Mouse (Mus musculus) adrenal gland, adult 2 months (tissue): ENCODE measurements around the gene Adamts16. TPM values are rescaled to one million over a fixed set of nuclear protein-coding genes. Genes with fewer than 3 reads are reported as not detected.
A peak's percentile ranks its signal among the peaks of the same experiment; 100 is the strongest.
"Not testable (repeated sequence)": the region's sequence is repeated elsewhere in the genome, so short reads cannot be mapped to it uniquely, and the experiment has no call there.

Experiments used
- DNase-seq: peaks from one replicate; pipeline ENCODE4 v3.0.0; 2021
- long read RNA-seq: library from polyadenylated mRNA; stranded (forward); transcript quantifications from one replicate; pipeline ENCODE4 v2.0.0, GENCODE M21; 2021
- polyA plus RNA-seq: library from polyadenylated mRNA; depleted of rRNA; stranded (reverse); fragments of >200 nt; gene quantifications from 2 replicates; pipeline ENCODE4 v1.2.3, GENCODE M21; 2012; rRNA removed
- total RNA-seq, 2 experiments: library from RNA; stranded (reverse); gene quantifications; 2 replicates each; pipeline ENCODE4 v1.2.3; 2021

Gene Adamts16
- total RNA-seq (under 1 TPM; 0.17 to 0.29 TPM), polyA plus RNA-seq (0.38 and 0.46 TPM in 2 replicates)
- long read RNA-seq, result 0 reads

GRCm38 (mm10) chr13:70841421-70841904, at the start of gene Adamts16:
TSS of gene Adamts16 (minus strand) at chr13:70841811.
- DNase-seq, result no peak

GRCm38 (mm10) chr13:70887136-70887535, 45.5 kb upstream of the Adamts16 start:
- no peak for DNase-seq

DNA sequence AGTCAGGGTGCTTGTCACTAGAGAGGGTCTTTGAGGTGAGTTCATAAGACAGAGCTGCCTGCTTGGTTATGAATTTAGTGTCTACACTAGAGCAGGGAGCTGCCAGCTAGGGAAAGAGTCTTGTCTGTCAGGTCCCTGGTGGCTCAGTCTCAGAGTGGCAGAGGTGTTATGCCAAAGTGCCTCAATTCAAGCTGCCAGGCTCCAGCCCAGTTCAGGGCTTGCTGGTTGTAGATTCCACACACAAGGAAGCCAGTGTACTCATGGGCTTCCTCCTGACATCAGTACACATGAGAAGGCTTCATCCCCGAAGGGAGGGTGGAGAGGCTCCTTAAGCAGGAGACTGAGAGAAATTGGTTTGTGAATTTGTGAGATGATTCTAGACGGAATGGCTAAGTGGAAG, 43.4 kb upstream of the Adamts16 start:
- no peak for DNase-seq

- peak; percentile 28 for DNase-seq
Observed at GRCm38 (mm10) chr13:70883891-70884890, 42.6 kb upstream of the Adamts16 start.

- not testable (repeated sequence) for DNase-seq
Observed at GRCm38 (mm10) chr13:70879971-70880370, 38.4 kb upstream of the Adamts16 start.

- no peak for DNase-seq
Observed at GRCm38 (mm10) chr13:70877550-70877913, 35.9 kb upstream of the Adamts16 start.

GRCm38 (mm10) chr13:70876648-70877549, 35.3 kb upstream of the Adamts16 start:
- no peak for DNase-seq

DNA sequence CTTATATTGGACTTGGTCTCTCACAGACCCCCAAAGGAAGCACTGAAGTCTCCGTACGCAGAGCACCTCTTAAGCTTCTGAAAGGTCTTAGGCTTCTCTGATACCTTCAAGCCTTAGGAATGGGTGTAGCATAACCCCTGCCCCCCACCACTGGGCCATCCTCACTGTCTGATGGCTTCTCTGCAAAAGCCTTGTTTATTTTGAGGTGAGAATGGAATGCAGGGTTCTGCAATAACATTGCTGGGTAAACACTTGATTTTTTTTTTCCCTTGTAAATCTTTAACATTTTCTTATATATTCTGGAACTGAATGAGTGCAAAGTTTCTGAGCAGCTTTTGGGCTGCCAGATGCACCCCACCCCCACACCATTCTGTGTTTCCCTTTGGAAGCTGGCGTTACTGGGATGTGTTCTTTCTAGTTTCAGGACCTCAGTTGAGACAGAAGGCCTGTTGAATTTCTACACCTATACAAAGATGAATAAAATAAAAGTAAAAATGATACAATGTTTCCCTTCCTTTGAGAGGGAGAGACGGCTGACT, 33.9 kb upstream of the Adamts16 start:
- DNase-seq, result no peak

DNA sequence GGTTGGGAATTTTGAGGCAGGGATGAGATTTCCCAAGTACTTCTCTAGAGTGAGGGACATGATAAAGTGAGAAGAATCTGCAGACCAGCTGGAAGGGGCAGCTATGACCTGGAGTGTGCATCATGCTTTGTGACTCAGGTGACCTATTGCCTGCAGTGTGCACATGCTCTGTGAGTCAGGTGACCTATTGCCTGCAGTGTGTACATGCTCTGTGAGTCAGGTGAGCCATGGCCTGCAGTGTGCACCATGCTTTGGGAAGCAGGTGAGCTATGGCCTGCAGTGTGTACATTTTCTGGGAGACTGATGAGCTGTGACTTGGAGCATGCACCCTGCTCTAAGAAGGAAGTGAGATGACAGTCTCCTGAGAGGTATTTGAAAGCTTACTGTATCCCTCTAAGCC, 33.1 kb upstream of the Adamts16 start:
- no peak for DNase-seq

DNA sequence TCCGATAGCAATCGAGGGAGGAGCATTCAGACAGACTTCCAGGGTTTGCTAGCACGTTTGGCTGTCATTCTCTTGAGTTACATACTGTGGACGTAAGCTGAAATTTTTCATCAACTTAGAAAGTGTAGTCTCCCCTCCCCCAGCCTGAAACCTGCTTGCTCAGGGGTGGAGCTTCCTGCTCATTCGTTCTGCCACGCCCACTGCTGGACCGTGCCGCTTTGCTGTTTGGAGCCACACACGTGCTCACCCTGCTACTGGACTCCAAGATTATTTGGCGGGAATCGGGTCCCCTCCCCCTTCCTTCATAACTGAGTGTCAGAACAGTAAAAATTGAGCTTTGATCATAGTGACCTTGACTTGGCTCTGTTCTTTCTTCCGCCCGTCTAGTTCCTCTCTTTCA, 32.2 kb upstream of the Adamts16 start:
- peak; percentile 15 for DNase-seq

DNA sequence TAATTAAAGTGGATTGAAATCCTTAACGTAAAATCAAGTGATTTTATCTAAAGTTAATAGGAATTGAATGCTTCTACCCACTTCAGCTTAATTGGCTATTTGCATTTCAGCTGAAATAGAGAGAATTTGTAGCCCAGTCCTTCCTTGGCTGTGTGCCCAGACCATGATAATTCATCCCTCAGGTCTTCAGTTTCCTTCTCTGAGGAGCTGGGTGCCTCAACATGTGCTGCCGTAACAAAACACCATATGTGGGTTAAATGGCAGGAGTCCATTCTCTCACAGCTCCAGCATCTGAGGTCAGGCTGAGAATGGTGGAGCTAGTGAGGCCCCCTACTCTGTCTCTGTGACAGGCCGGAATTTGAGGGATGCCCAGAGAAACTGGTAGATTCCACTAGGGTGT, 29.4 kb upstream of the Adamts16 start:
- no peak for DNase-seq

DNA sequence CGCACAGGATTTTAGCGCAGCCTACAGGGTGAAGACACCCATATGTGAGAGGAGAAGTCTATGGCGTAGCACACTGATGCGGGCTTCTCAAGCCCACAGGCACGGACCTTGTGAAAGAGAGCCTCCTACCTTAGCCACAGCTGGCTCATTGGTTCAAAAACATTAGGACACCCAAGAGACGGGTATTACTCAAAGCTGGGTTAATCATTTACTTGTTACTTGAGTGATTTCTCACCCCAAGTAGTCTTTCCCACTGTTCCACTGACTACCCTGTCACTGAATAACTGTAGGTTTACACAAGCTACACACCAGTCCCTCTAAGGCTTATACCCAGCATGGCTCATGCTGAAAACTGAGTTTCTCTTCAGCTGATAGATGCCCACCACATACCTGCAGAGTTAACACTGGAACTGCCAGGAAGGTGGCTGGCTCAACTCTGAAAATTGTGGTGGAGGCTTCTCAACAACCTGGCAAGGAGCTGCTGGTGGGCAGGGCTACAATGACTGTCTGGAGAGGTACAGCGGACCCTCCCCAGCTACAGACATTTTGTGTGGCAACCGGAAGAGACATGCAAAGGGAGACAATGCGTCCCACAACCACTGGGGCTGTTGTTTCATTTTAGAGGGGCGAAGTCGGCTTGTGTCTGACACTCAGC, 25.5 kb upstream of the Adamts16 start:
- no peak for DNase-seq

DNA sequence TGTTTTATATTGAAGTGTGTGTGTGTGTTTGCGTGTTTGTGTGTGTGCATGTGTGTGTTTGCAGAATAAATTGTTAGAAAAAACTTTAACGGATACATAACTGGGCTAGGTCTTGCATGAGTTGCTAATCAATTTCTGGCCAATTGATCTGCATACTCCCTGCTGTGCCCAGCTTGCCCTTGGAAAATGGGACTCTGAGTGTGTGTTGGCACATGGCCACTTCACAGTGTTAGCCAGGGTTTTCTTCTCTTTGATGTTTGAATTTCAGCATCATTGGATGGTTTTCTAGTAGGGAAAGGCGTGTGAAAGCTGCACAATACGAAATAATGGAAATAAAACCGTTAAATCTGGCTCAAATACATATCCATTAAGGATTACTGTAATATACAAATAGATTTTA, 24.3 kb upstream of the Adamts16 start:
- DNase-seq, result peak; percentile 15

GRCm38 (mm10) chr13:70862162-70862908, 20.7 kb upstream of the Adamts16 start:
- DNase-seq, result no peak

DNA sequence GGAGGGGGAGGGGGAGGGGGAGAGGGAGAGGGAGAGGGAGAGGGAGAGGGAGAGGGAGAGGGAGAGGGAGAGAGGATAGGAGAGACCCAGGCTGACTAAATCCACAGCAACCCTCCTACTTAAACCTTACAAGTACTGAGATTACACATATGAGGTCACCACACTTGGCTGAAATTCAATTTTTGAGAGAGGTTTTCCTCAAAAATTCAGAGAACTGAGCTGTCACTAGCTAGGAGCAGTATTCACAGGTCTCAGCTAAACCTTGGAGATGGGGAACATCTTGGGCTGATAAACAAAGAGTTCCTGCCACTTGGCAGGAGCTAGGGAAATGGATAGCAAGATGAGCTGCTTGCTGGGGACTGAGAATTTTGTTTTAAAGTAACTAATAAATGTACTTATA, 12.0 kb upstream of the Adamts16 start:
- no peak for DNase-seq

DNA sequence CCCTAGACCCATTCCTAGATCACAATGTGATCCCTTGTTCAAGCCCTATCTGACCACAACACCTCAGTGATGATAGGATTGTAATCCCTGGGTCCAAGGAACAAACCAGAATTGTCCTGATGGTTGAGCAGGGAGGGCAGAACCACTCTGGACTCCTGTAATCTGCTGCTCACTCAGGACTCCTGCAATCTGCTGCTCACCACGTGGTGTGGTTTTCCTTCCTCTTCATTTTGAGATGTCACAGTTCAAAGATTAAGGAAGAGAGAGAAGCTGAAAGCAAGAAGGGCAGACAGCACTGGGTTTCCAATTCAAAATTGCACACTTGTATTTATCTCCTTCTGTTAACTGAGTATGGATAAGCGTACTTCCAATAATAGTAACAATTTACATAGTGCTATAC, 5.3 kb upstream of the Adamts16 start:
- no peak for DNase-seq

DNA sequence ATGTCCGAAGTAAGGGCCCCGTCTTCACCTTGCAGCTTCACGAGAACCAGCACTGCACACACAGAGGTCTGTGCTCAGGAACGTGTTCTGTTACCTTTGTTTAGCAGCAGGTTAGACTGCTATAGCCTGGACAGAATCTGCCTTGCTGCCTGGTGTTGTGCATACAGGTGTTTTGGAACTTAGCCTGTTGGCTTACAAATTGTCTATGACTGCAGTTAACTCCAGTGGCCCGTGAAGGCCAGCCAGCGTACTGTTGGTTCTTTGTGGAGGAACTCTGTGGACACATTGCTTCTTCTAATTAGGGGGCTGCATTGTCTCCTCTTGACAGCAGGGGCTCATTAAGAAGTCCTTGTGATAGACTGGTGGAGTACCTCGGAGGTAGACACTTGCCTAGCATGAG, 3.9 kb upstream of the Adamts16 start:
- DNase-seq, result no peak

DNA sequence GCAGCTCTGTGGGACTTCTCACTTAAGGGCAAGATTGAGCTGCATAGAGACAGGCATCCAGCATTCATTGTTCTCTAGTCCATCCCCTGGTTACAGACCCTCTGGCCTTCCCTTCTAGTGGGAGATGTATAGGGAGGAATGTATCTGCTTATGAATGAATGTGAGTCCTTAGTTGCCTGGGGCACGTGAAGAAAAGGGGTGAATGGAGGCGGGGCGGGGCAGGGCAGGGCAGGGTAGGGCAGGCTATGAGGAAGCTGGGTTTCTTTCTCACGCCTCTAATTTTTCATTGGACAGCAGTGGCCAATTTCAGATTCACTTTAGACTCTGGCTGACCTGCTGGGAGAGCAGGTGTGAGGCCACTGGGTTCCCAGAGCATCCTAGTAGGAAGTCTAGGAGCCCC, 515 bp upstream of the Adamts16 start:
- DNase-seq, result no peak

DNA sequence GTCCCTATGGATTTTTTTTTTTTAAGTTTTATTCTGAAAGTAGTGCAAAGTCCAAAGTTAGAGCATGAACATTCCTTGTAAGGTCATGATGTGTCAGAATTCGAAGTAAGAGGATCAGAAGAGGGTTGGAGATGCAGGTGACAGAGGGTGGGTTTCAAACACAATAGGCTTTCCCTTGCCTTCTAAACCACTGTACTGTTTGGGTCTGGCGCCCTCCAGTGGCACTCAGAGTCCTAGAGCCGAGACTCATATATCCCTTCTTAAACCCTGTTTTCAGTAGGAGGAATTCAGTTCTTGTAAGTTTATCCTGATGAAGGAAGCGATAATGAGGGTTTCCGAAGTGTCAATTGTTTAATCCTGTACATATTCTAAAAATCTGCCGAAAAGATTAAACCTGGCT, 1.4 kb downstream of the Adamts16 start:
- peak; percentile 62 for DNase-seq

GRCm38 (mm10) chr13:70837571-70837970, 4.0 kb downstream of the Adamts16 start:
- DNase-seq, result no peak

DNA sequence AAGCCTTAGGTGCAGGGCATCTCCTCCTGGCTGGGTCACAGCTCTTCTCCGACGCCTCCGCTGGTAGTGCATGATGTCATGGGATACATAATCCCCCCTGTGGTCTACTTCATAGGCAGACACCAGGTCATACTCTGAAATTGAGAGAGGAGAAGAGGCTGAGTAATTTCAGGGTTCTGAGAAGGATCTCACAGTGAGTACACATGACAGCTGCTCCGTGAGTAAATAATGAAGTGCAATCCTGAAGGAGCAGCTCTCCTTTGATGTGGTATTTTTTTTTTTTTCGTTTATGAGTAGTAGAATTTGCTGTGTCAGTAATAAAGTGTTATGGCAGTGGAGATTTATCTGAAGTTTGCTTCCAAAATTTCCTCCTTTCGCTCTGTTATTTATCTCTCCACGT, 5.4 kb downstream of the Adamts16 start:
- DNase-seq, result no peak
